Mouse (Mus musculus) megakaryocyte, embryonic 14.5 days (primary cell): Measurements from ENCODE around the gene Jagn1.

Experiments used
- FLI1 ChIP-seq: IDR thresholded peaks from 2 replicates; pipeline ENCODE4 v1.6.1; 2012; ENCODE audit warnings: low read length, inconsistent platforms, mixed read lengths
- GATA1 ChIP-seq: IDR thresholded peaks from 3 replicates; pipeline ENCODE4 v1.6.1; 2012; ENCODE audit warnings: mixed read lengths, low read length, inconsistent platforms, borderline replicate concordance

DNA sequence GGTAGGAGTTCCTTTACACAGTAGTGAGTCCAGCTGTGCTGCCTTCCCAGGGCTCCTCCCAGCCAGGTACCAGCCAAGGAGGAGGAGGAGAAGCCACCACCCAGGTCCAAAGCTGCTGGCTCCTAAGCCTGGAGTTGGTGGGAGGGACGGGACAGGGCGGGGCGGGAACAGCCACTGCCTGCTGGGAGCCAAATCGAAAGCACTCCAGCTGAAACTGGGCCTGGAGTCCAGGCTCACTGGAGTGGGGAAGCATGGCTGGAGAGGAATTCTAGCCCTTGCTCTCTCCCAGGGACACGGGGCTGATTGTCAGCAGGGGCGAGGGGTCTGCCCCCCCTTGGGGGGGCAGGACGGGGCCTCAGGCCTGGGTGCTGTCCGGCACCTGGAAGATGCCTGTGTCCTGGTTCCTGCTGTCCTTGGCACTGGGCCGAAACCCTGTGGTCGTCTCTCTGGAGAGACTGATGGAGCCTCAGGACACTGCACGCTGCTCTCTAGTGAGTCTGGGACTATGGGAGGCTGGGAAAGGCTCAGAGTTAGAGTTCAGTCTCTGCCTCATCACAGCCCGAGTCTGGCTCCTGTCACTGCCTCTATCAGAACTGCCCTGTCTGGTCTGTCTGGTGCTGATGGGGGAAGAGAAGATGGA lies 29.0 kb downstream of the Jagn1 start, which contains the start of gene Il17rc:
- TF ChIP-seq GATA1 (no peak), FLI1 (no peak)
